ENCODE assay signal across 38 mouse cellular contexts in the genomic region with DNA sequence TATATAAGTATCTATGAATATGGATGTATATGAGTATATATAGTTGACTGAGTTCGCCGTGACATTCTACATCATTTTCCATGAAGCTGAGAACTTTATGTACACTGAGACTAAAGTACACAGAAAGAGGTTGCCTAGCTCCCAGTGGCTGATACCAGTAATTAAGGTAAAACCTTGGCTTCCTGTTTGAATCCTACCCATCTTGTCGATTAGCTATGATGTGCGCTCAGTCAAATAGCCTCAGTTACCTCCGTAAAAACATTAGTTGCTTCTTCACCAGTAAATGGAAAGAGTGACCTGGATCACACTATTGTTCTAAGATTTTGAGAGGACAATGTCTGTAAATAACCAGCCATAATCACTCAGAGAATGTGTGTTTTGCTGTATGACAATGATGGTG. TPM values are rescaled to one million over a fixed set of nuclear protein-coding genes. Genes with fewer than 3 reads are reported as not detected.
"Had no signal": no experiment of that assay in that cellular context is flagged by ENCODE, and none has a peak within 500 bp of the region (broad histone marks: within the 10 kb centered on the region; RNA-seq: fewer than 3 reads in every experiment).

No protein-coding gene starts in this region.

- H3K36me3 ChIP-seq: limb, embryonic 10.5 days; limb, embryonic 12.5 days; limb, embryonic 13.5 days; limb, embryonic 15.5 days; liver, embryonic 12.5 days; liver, embryonic 13.5 days; liver, embryonic 15.5 days; lung, embryonic 15.5 days; midbrain, embryonic 10.5 days; midbrain, embryonic 12.5 days; midbrain, embryonic 13.5 days; midbrain, embryonic 15.5 days; neural tube, embryonic 12.5 days had no signal

- H3K4me2 ChIP-seq: limb, embryonic 12.5 days; limb, embryonic 13.5 days; limb, embryonic 15.5 days; liver, embryonic 11.5 days; liver, embryonic 12.5 days; liver, embryonic 13.5 days; liver, embryonic 15.5 days; lung, embryonic 14.5 days; lung, embryonic 15.5 days; midbrain, embryonic 11.5 days; midbrain, embryonic 12.5 days; midbrain, embryonic 13.5 days; midbrain, embryonic 15.5 days; neural tube, embryonic 12.5 days had no signal

- H3K4me3 ChIP-seq: limb, embryonic 10.5 days; limb, embryonic 12.5 days; limb, embryonic 13.5 days; limb, embryonic 15.5 days; liver, embryonic 12.5 days; liver, embryonic 13.5 days; liver, embryonic 15.5 days; lung, embryonic 15.5 days; megakaryocyte, embryonic 14.5 days; midbrain, embryonic 10.5 days; midbrain, embryonic 12.5 days; midbrain, embryonic 13.5 days; midbrain, embryonic 15.5 days; neural tube, embryonic 12.5 days had no signal

- DNase-seq: left cerebral cortex, postnatal 4 days; liver; liver, embryonic 13.5 days; liver, postnatal 0 days; lung, adult 18-20 months; lung, adult 2 months; lung, embryonic 14.5 days; lung, postnatal 10 days; lung, postnatal 14 days; lung, postnatal 36 days; lung, postnatal 4 days; midbrain, embryonic 14.5 days had no signal

- H3K27me3 ChIP-seq: limb, embryonic 12.5 days; limb, embryonic 13.5 days; limb, embryonic 15.5 days; liver, embryonic 12.5 days; liver, embryonic 13.5 days; liver, embryonic 15.5 days; lung, embryonic 15.5 days; megakaryocyte, embryonic 14.5 days; midbrain, embryonic 12.5 days; midbrain, embryonic 13.5 days; midbrain, embryonic 15.5 days; neural tube, embryonic 12.5 days had no signal

RNA-seq across cellular contexts. Expression of a gene that starts 47.3 kb away (rescaled TPM):
- polyA plus RNA-seq: limb, embryonic 10.5 days; limb, embryonic 11.5 days; limb, embryonic 12.5 days; limb, embryonic 13.5 days; limb, embryonic 14.5 days; limb, embryonic 15.5 days; liver, adult 2 months; liver, embryonic 11.5 days; liver, embryonic 12.5 days; liver, embryonic 13.5 days; liver, embryonic 14.5 days; liver, embryonic 15.5 days; liver, embryonic 16.5 days; liver, postnatal 0 days; lung, adult 2 months; lung, embryonic 14.5 days; lung, embryonic 15.5 days; lung, embryonic 16.5 days; lung, postnatal 0 days; macrophage; midbrain, embryonic 10.5 days; midbrain, embryonic 11.5 days; midbrain, embryonic 12.5 days; midbrain, embryonic 13.5 days; midbrain, embryonic 14.5 days; midbrain, embryonic 15.5 days; midbrain, embryonic 16.5 days; midbrain, postnatal 0 days; neural tube, embryonic 11.5 days; neural tube, embryonic 12.5 days had no signal
